Mouse (Mus musculus) lung, adult 2 months (tissue): Measurements from ENCODE around the gene Arhgap40.

Experiments used
- CTCF ChIP-seq: fragments of 200-500 bp; IDR thresholded peaks from 2 replicates; pipeline ENCODE4 v1.5.1; 2011; ENCODE audit warnings: mild to moderate bottlenecking, low read length, control low read depth; ENCODE audit not compliant: insufficient read depth
- POLR2A ChIP-seq: fragments of 200-500 bp; IDR thresholded peaks from 2 replicates; pipeline ENCODE4 v1.6.1; 2011; ENCODE audit warnings: low read depth, mild to moderate bottlenecking, control low read depth, low read length, borderline replicate concordance; ENCODE audit errors: extremely low read depth

- no peak for TF ChIP-seq CTCF
- no peak for TF ChIP-seq POLR2A
Measured at GRCm38 (mm10) chr2:158560801-158561200, 48.2 kb downstream of the Arhgap40 start.
